Mouse (Mus musculus): ENCODE measurements around the gene Slc16a6. TPM values are rescaled to one million over a fixed set of nuclear protein-coding genes. Genes with fewer than 3 reads are reported as not detected.
A peak's percentile ranks its signal among the peaks of the same experiment; 100 is the strongest.

The Slc16a6 gene
- 4.4 and 6.7 TPM in 2 replicates for polyA plus RNA-seq (2014; fragmentation: Nextera tagmentation; extraction: Ambion mirVana)

DNA sequence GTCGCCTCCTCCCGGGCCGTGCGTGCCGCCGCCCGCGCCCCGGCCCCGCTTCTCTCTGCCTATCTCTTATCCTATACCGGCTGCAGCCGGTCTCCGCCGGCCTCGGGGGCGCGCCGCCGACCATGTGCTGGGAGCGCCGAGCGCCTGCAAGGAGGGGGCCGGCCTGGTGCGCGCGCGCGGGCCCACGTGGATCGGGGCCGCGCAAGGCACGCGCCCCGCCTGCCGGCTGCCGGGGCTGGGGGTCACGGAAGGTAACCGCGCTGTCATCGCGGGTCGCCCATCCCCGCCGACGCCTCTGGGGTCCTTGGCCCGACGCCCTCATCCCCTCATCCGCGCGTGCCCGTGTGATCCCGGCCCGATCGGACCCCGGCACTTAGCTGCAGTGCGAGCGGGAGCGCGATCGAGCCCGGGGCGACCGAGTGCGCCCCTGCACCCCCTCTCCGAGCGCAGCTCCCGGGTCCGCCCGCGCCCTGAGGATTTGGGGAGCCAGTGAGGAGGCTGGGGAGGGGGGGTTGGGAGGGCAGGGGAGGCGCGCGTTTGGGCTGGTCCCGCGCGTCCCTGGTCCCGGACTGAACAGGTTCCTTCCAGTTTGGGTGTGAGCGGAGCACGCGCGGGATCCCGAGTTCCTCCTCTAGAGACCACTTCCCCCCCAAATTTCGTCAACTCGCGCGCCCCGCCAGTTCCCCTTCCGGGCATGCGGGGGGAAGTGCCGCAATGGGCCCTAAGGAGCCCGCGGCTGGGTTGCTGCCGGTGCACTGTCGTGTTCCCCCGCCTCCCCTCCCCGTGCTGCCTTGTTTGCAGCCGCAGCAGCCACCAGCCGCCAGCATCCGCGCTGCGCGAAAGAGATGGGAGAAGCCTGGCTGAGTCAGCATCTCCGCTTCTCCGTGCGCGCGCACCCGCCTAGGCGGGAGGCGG is at the start of gene Slc16a6, which contains the start of gene Arsg:
TSS of gene Slc16a6 (minus strand) at position 428 of the 915 bp plus-strand sequence.
TSS of gene Arsg (plus strand) at position 204 of the 915 bp plus-strand sequence.
- Histone ChIP-seq H3K36me3 (ENCODE audit: control insufficient read depth, insufficient read depth, low read length) (no peaks in the 10 kb centered on the region), H3K4me3 (ENCODE audit: low read depth, low read length) (peak within 1 kb of the TSS; percentile 80), H3K9me3 (ENCODE audit: control insufficient read depth, low read depth, low read length) (no peaks in the 10 kb centered on the region), H3K4me2 (replicated peaks; ENCODE audit: low read depth, low read length) (peak within 1 kb of the TSS; percentile 94), H3K27ac (ENCODE audit: low read length) (peak within 1 kb of the TSS; percentile 74), H3K4me1 (ENCODE audit: control insufficient read depth, insufficient read depth, low read length) (0 out of 2 replicates have a peak, but pooled peaks cover 3% of the 10 kb centered on the region), H3K9ac (replicated peaks; ENCODE audit: low read depth, low read length) (peak within 1 kb of the TSS; percentile 71), H3K27me3 (ENCODE audit: control insufficient read depth, insufficient read depth, low read length) (no peaks in the 10 kb centered on the region)
- ATAC-seq (ENCODE audit: insufficient number of reproducible peaks, insufficient read depth, low FRiP score, low read depth): peak; percentile 87
- under 1% methylated on average over 111 of the region's 111 CpGs for WGBS

DNA sequence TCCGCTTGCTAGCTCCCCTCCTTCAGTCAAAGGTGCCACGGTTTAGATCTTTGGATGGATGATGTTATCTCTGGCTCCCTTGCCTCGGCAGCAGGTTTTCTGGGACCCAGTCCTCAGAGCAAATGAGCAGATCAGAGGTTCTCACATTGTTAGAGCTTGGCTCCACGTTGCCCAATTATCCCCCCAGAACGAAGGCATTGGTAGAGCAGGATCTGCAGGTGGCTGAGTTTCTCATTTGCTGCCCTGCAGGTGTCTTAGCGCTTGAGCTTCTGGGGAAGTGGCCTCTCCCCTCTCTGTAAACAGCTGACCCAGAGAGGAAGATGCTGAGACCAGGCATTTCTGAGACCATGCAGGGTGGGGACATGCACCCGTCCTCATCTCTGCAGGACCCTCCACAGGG is 47.6 kb upstream of the Slc16a6 start:
- Histone ChIP-seq H3K27ac (ENCODE audit: low read length) (no peak overlapping the region), H3K36me3 (ENCODE audit: control insufficient read depth, insufficient read depth, low read length) (no peaks in the 10 kb centered on the region), H3K27me3 (ENCODE audit: control insufficient read depth, insufficient read depth, low read length) (no peaks in the 10 kb centered on the region), H3K9me3 (ENCODE audit: control insufficient read depth, low read depth, low read length) (no peaks in the 10 kb centered on the region), H3K4me2 (replicated peaks; ENCODE audit: low read depth, low read length) (no peak overlapping the region), H3K4me3 (ENCODE audit: low read depth, low read length) (no peak overlapping the region), H3K9ac (replicated peaks; ENCODE audit: low read depth, low read length) (no peak overlapping the region), H3K4me1 (ENCODE audit: control insufficient read depth, insufficient read depth, low read length) (no peaks in the 10 kb centered on the region)
- ATAC-seq (ENCODE audit: insufficient number of reproducible peaks, insufficient read depth, low FRiP score, low read depth): no peak
- 41% methylated on average over 7 of the region's 7 CpGs for WGBS

- no peak overlapping the region for H3K9ac ChIP-seq (replicated peaks; ENCODE audit: low read depth, low read length)
- no peak for ATAC-seq (ENCODE audit: insufficient number of reproducible peaks, insufficient read depth, low FRiP score, low read depth)
Observed at GRCm38 (mm10) chr11:109517816-109518215, 44.4 kb upstream of the Slc16a6 start.

GRCm38 (mm10) chr11:109517330-109517729 is 43.9 kb upstream of the Slc16a6 start:
- H3K27ac ChIP-seq (ENCODE audit: low read length): no peak overlapping the region
- H3K36me3 ChIP-seq (ENCODE audit: control insufficient read depth, insufficient read depth, low read length): no peaks in the 10 kb centered on the region
- no peaks in the 10 kb centered on the region for H3K27me3 ChIP-seq (ENCODE audit: control insufficient read depth, insufficient read depth, low read length)
- H3K9me3 ChIP-seq (ENCODE audit: control insufficient read depth, low read depth, low read length): no peaks in the 10 kb centered on the region
- H3K4me2 ChIP-seq (replicated peaks; ENCODE audit: low read depth, low read length): no peak overlapping the region
- H3K9ac ChIP-seq (replicated peaks; ENCODE audit: low read depth, low read length): no peak overlapping the region
- 89% methylated on average over 11 of the region's 11 CpGs for WGBS
- no peaks in the 10 kb centered on the region for H3K4me1 ChIP-seq (ENCODE audit: control insufficient read depth, insufficient read depth, low read length)
- H3K4me3 ChIP-seq (ENCODE audit: low read depth, low read length): no peak overlapping the region
- no peak for ATAC-seq (ENCODE audit: insufficient number of reproducible peaks, insufficient read depth, low FRiP score, low read depth)

More at GRCm38 (mm10) chr11:109517816-109518215, 44.4 kb upstream of the Slc16a6 start:
- no peaks in the 10 kb centered on the region for H3K4me1 ChIP-seq (ENCODE audit: control insufficient read depth, insufficient read depth, low read length)
- no peak overlapping the region for H3K27ac ChIP-seq (ENCODE audit: low read length)
- H3K4me3 ChIP-seq (ENCODE audit: low read depth, low read length): no peak overlapping the region
- H3K27me3 ChIP-seq (ENCODE audit: control insufficient read depth, insufficient read depth, low read length): no peaks in the 10 kb centered on the region
- no peaks in the 10 kb centered on the region for H3K36me3 ChIP-seq (ENCODE audit: control insufficient read depth, insufficient read depth, low read length)
- WGBS: 84% methylated on average over 3 of the region's 3 CpGs
- H3K4me2 ChIP-seq (replicated peaks; ENCODE audit: low read depth, low read length): no peak overlapping the region
- H3K9me3 ChIP-seq (ENCODE audit: control insufficient read depth, low read depth, low read length): no peaks in the 10 kb centered on the region

- Histone ChIP-seq H3K4me1 (ENCODE audit: control insufficient read depth, insufficient read depth, low read length) (no peaks in the 10 kb centered on the region), H3K27ac (ENCODE audit: low read length) (no peak overlapping the region), H3K27me3 (ENCODE audit: control insufficient read depth, insufficient read depth, low read length) (no peaks in the 10 kb centered on the region), H3K36me3 (ENCODE audit: control insufficient read depth, insufficient read depth, low read length) (no peaks in the 10 kb centered on the region), H3K4me2 (replicated peaks; ENCODE audit: low read depth, low read length) (no peak overlapping the region), H3K9me3 (ENCODE audit: control insufficient read depth, low read depth, low read length) (no peaks in the 10 kb centered on the region), H3K9ac (replicated peaks; ENCODE audit: low read depth, low read length) (no peak overlapping the region), H3K4me3 (ENCODE audit: low read depth, low read length) (no peak overlapping the region)
- 37% methylated on average over 3 of the region's 3 CpGs for WGBS
- ATAC-seq (ENCODE audit: insufficient number of reproducible peaks, insufficient read depth, low FRiP score, low read depth): no peak
Observed at GRCm38 (mm10) chr11:109514064-109514612, 40.7 kb upstream of the Slc16a6 start.

- WGBS: 82% methylated on average over 16 of the region's 16 CpGs
- Histone ChIP-seq H3K27me3 (ENCODE audit: control insufficient read depth, insufficient read depth, low read length) (no peaks in the 10 kb centered on the region), H3K4me3 (ENCODE audit: low read depth, low read length) (no peak overlapping the region), H3K36me3 (ENCODE audit: control insufficient read depth, insufficient read depth, low read length) (no peaks in the 10 kb centered on the region), H3K4me2 (replicated peaks; ENCODE audit: low read depth, low read length) (no peak overlapping the region), H3K9me3 (ENCODE audit: control insufficient read depth, low read depth, low read length) (no peaks in the 10 kb centered on the region), H3K27ac (ENCODE audit: low read length) (no peak overlapping the region), H3K4me1 (ENCODE audit: control insufficient read depth, insufficient read depth, low read length) (no peaks in the 10 kb centered on the region), H3K9ac (replicated peaks; ENCODE audit: low read depth, low read length) (no peak overlapping the region)
- no peak for ATAC-seq (ENCODE audit: insufficient number of reproducible peaks, insufficient read depth, low FRiP score, low read depth)
Observed at GRCm38 (mm10) chr11:109512995-109513675, 39.7 kb upstream of the Slc16a6 start.

GRCm38 (mm10) chr11:109507068-109507467 is 33.7 kb upstream of the Slc16a6 start:
- Histone ChIP-seq H3K27ac (ENCODE audit: low read length) (no peak overlapping the region), H3K4me3 (ENCODE audit: low read depth, low read length) (no peak overlapping the region), H3K9me3 (ENCODE audit: control insufficient read depth, low read depth, low read length) (no peaks in the 10 kb centered on the region), H3K4me2 (replicated peaks; ENCODE audit: low read depth, low read length) (no peak overlapping the region), H3K36me3 (ENCODE audit: control insufficient read depth, insufficient read depth, low read length) (no peaks in the 10 kb centered on the region), H3K9ac (replicated peaks; ENCODE audit: low read depth, low read length) (no peak overlapping the region), H3K4me1 (ENCODE audit: control insufficient read depth, insufficient read depth, low read length) (no peaks in the 10 kb centered on the region), H3K27me3 (ENCODE audit: control insufficient read depth, insufficient read depth, low read length) (no peaks in the 10 kb centered on the region)
- 54% methylated on average over 3 of the region's 3 CpGs for WGBS
- no peak for ATAC-seq (ENCODE audit: insufficient number of reproducible peaks, insufficient read depth, low FRiP score, low read depth)

DNA sequence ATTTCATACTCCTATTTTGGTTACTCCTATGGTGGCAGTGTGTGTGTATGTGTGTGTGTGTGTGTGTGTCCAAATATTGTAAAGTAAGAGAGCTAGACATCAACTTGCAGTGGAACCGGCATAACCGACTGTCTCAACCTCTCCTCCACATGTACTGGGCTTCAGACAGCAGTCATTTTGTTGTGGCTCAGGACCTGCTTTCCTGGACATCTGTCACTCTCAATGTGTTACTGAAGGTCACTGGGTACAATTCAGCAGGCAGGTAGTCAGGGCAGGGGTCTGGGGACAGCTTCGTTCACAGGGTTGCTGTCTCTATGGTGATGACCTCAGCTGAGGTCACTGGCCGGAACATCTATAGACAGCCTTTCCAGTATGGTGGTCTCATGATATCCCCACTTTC is 32.4 kb upstream of the Slc16a6 start:
- Histone ChIP-seq H3K9me3 (ENCODE audit: control insufficient read depth, low read depth, low read length) (no peaks in the 10 kb centered on the region), H3K36me3 (ENCODE audit: control insufficient read depth, insufficient read depth, low read length) (no peaks in the 10 kb centered on the region), H3K4me1 (ENCODE audit: control insufficient read depth, insufficient read depth, low read length) (no peaks in the 10 kb centered on the region), H3K4me2 (replicated peaks; ENCODE audit: low read depth, low read length) (no peak overlapping the region), H3K27me3 (ENCODE audit: control insufficient read depth, insufficient read depth, low read length) (no peaks in the 10 kb centered on the region), H3K27ac (ENCODE audit: low read length) (no peak overlapping the region), H3K9ac (replicated peaks; ENCODE audit: low read depth, low read length) (no peak overlapping the region), H3K4me3 (ENCODE audit: low read depth, low read length) (no peak overlapping the region)
- 91% methylated on average over 4 of the region's 4 CpGs for WGBS
- no peak for ATAC-seq (ENCODE audit: insufficient number of reproducible peaks, insufficient read depth, low FRiP score, low read depth)

All from stomach, embryonic 14.5 days (tissue).